Mouse (Mus musculus) MEL (cell line): ENCODE measurements around the gene Lmx1b. TPM values are rescaled to one million over a fixed set of nuclear protein-coding genes. Genes with fewer than 3 reads are reported as not detected.

Experiments
- DNase-seq: peaks from one replicate; pipeline ENCODE4 v3.0.0; 2011; ENCODE audit warnings: low read depth, low spot score
- H3K27ac ChIP-seq: 2 replicates; pipeline ENCODE4 v1.5.1; 2012; ENCODE audit warnings: low read depth, mild to moderate bottlenecking, control low read depth, low read length, moderate library complexity; ENCODE audit not compliant: control insufficient read depth
- H3K27me3 ChIP-seq, 2 experiments: fragments of 150-350 bp in 1 of 2; sonication (generic) in 1 of 2; 2 replicates each; pipeline ENCODE4 v1.6.1; 2012; ENCODE audit warnings: low read length in 2 of 2, mild to moderate bottlenecking in 2 of 2, improper control_type of control experiment in 1 of 2, moderate library complexity in 1 of 2; ENCODE audit not compliant: insufficient read depth in 2 of 2, control insufficient read depth in 1 of 2
- H3K36me3 ChIP-seq, 2 experiments: 2 replicates each; pipeline ENCODE4 v1.6.1; 2012 to 2014; ENCODE audit warnings: low read length in 2 of 2, improper control_type of control experiment in 1 of 2, inconsistent platforms in 1 of 2, mild to moderate bottlenecking in 1 of 2; ENCODE audit not compliant: insufficient read depth in 2 of 2, control insufficient read depth in 1 of 2
- H3K4me1 ChIP-seq, 2 experiments: fragments of 150-350 bp in 1 of 2; sonication (generic) in 1 of 2; 2 replicates each; pipeline ENCODE4 v1.6.1; 2012; ENCODE audit warnings: low read length in 2 of 2, improper control_type of control experiment in 1 of 2, mild to moderate bottlenecking in 1 of 2; ENCODE audit not compliant: insufficient read depth in 2 of 2, control insufficient read depth in 1 of 2
- H3K4me3 ChIP-seq, 2 experiments: fragments of 150-350 bp in 1 of 2; sonication (generic) in 1 of 2; 2 replicates each; pipeline ENCODE4 v1.5.1; 2012; ENCODE audit warnings: low read depth in 2 of 2, low read length in 2 of 2, mild to moderate bottlenecking in 2 of 2, moderate library complexity in 2 of 2, control low read depth in 1 of 2, improper control_type of control experiment in 1 of 2; ENCODE audit not compliant: control insufficient read depth in 1 of 2, insufficient read depth in 1 of 2
- H3K79me2 ChIP-seq: 2 replicates; pipeline ENCODE4 v1.6.1; 2012; ENCODE audit warnings: mild to moderate bottlenecking, low read length, moderate library complexity; ENCODE audit not compliant: control insufficient read depth, poor library complexity, insufficient read depth
- H3K9ac ChIP-seq: 2 replicates; pipeline ENCODE4 v1.6.1; 2012; ENCODE audit warnings: low read depth, mild to moderate bottlenecking, control low read depth, low read length, moderate library complexity; ENCODE audit not compliant: control insufficient read depth, poor library complexity, severe bottlenecking
- H3K9me3 ChIP-seq: fragments of 150-350 bp; sonication (generic); replicated peaks from 2 replicates; pipeline ENCODE4 v1.6.1; 2012; ENCODE audit warnings: mild to moderate bottlenecking, low read length, improper control_type of control experiment, moderate library complexity; ENCODE audit not compliant: insufficient read depth
- CHD1 ChIP-seq: IDR thresholded peaks from 2 replicates; pipeline ENCODE4 v1.6.1; 2012; ENCODE audit warnings: low read depth, mild to moderate bottlenecking, inconsistent platforms, low read length, improper control_type of control experiment
- CHD2 ChIP-seq: IDR thresholded peaks from 2 replicates; pipeline ENCODE4 v1.6.1; 2011; ENCODE audit warnings: low read length, improper control_type of control experiment
- E2F4 ChIP-seq: IDR thresholded peaks from 2 replicates; pipeline ENCODE4 v1.6.1; 2011; ENCODE audit warnings: low read depth, low read length, improper control_type of control experiment, borderline replicate concordance
- GABPA ChIP-seq: IDR thresholded peaks from 2 replicates; pipeline ENCODE4 v1.6.1; 2012; ENCODE audit warnings: low read depth, mild to moderate bottlenecking, inconsistent platforms, low read length, improper control_type of control experiment, moderate library complexity
- MAX ChIP-seq: IDR thresholded peaks from 2 replicates; pipeline ENCODE4 v1.6.1; 2011; ENCODE audit warnings: low read length, improper control_type of control experiment
- MAZ ChIP-seq: IDR thresholded peaks from 2 replicates; pipeline ENCODE4 v1.6.1; 2012; ENCODE audit warnings: low read depth, mild to moderate bottlenecking, inconsistent platforms, low read length, improper control_type of control experiment
- MEF2A ChIP-seq: IDR thresholded peaks from 2 replicates; pipeline ENCODE4 v1.6.1; 2014; ENCODE audit warnings: low read depth, mild to moderate bottlenecking, inconsistent platforms, low read length, improper control_type of control experiment; ENCODE audit not compliant: poor library complexity, insufficient replicate concordance, severe bottlenecking; ENCODE audit errors: extremely low read depth
- MYC ChIP-seq: IDR thresholded peaks from 2 replicates; pipeline ENCODE4 v1.6.1; 2011; ENCODE audit warnings: low read depth, mild to moderate bottlenecking, low read length, improper control_type of control experiment, moderate library complexity
- NRF1 ChIP-seq: IDR thresholded peaks from 2 replicates; pipeline ENCODE4 v1.6.1; 2014; ENCODE audit warnings: low read depth, mild to moderate bottlenecking, inconsistent platforms, low read length, improper control_type of control experiment, moderate library complexity; ENCODE audit not compliant: poor library complexity, insufficient read depth, severe bottlenecking
- POLR2A ChIP-seq, 2 experiments: IDR thresholded peaks; 2 replicates each; pipeline ENCODE4 v1.6.1; 2011 to 2012; ENCODE audit warnings: low read length in 2 of 2, mild to moderate bottlenecking in 2 of 2, control low read depth in 1 of 2, improper control_type of control experiment in 1 of 2, low read depth in 1 of 2, moderate library complexity in 1 of 2; ENCODE audit not compliant: control insufficient read depth in 1 of 2, insufficient read depth in 1 of 2, poor library complexity in 1 of 2
- POLR2AphosphoS5 ChIP-seq: IDR thresholded peaks from 2 replicates; pipeline ENCODE4 v1.6.1; 2012; ENCODE audit warnings: low read depth, borderline replicate concordance, mild to moderate bottlenecking, inconsistent platforms, low read length, moderate library complexity, mixed read lengths
- RAD21 ChIP-seq: IDR thresholded peaks from 2 replicates; pipeline ENCODE4 v1.6.1; 2011; ENCODE audit warnings: mild to moderate bottlenecking, low read depth, low read length, improper control_type of control experiment
- RCOR1 ChIP-seq: IDR thresholded peaks from 2 replicates; pipeline ENCODE4 v1.6.1; 2012; ENCODE audit warnings: low read depth, mild to moderate bottlenecking, inconsistent platforms, low read length, improper control_type of control experiment
- SIN3A ChIP-seq: IDR thresholded peaks from 2 replicates; pipeline ENCODE4 v1.6.1; 2012; ENCODE audit warnings: low read length, improper control_type of control experiment, inconsistent platforms
- UBTF ChIP-seq: IDR thresholded peaks from 2 replicates; pipeline ENCODE4 v1.6.1; 2012; ENCODE audit warnings: low read depth, mild to moderate bottlenecking, inconsistent platforms, low read length, improper control_type of control experiment, moderate library complexity, borderline replicate concordance; ENCODE audit not compliant: insufficient read depth
- ZKSCAN1 ChIP-seq: IDR thresholded peaks from 2 replicates; pipeline ENCODE4 v1.6.1; 2012; ENCODE audit warnings: low read depth, mild to moderate bottlenecking, inconsistent platforms, low read length, improper control_type of control experiment, moderate library complexity
- polyA plus RNA-seq, 2 experiments: library from polyadenylated mRNA; stranded (reverse) in 1 of 2; unstranded in 1 of 2; fragments of >175 nt in 1 of 2; fragments of >200 nt in 1 of 2; gene quantifications; 2 replicates each; pipeline versions ENCODE4 v1.2.1 to v1.2.4; 2012; ENCODE audit warnings: low replicate concordance in 2 of 2, low read depth in 1 of 2; ENCODE audit not compliant: insufficient read length in 2 of 2, insufficient read depth in 1 of 2, missing spikeins in 1 of 2
- total RNA-seq: library from RNA; depleted of rRNA; stranded (reverse); fragments of 300-350 nt; gene quantifications from 2 replicates; pipeline ENCODE4 v1.2.3, GENCODE M21; 2012

The Lmx1b gene
- total and polyA plus RNA-seq, 3 experiments: not detected

- no peak for TF ChIP-seq RCOR1
- TF ChIP-seq SIN3A: no peak
- TF ChIP-seq E2F4: no peak
- TF ChIP-seq GABPA: no peak
- TF ChIP-seq ZKSCAN1: no peak
- no peak for TF ChIP-seq MAX
- no peak for TF ChIP-seq MAZ
- TF ChIP-seq MEF2A: no peak
- no peak for TF ChIP-seq CHD1
- no peaks in the 10 kb centered on the region for H3K4me1 ChIP-seq
- no peak overlapping the region for H3K9ac ChIP-seq
- H3K27ac ChIP-seq: no peak overlapping the region
- H3K36me3 ChIP-seq: no peaks in the 10 kb centered on the region
- no peak for DNase-seq
- H3K9me3 ChIP-seq: no peaks in the 10 kb centered on the region
- no peak overlapping the region for H3K4me3 ChIP-seq
- no peaks in the 10 kb centered on the region for H3K79me2 ChIP-seq
- peaks cover 0 to 5% of the 10 kb centered on the region in 2 experiments; a peak in 2 of 4 replicates for H3K27me3 ChIP-seq
These were observed 3.0 kb downstream of the Lmx1b start for GRCm38 (mm10) chr2:33637288-33637687.

- no peak overlapping the region for H3K4me3 ChIP-seq
- TF ChIP-seq POLR2A (IDR thresholded peaks at IDR 0.05; ENCODE audit: control insufficient read depth in 1 of 2, insufficient read depth in 1 of 2, low read depth in 1 of 2, low read length in 2 of 2, poor library complexity in 1 of 2) (no peak), RCOR1 (no peak), E2F4 (no peak), UBTF (no peak), MYC (no peak), RAD21 (no peak), GABPA (no peak), POLR2AphosphoS5 (no peak), NRF1 (no peak), ZKSCAN1 (no peak), CHD2 (no peak)
- TF ChIP-seq, all 39 proteins: peak for 0
- Histone ChIP-seq H3K36me3 (no peaks in the 10 kb centered on the region), H3K79me2 (no peaks in the 10 kb centered on the region), H3K27ac (no peak overlapping the region), H3K27me3 (peaks cover 0 to 5% of the 10 kb centered on the region in 2 experiments; a peak in 2 of 4 replicates), H3K9ac (no peak overlapping the region), H3K9me3 (no peaks in the 10 kb centered on the region), H3K4me1 (no peaks in the 10 kb centered on the region)
- no peak for DNase-seq
These were observed 3.6 kb downstream of the Lmx1b start for GRCm38 (mm10) chr2:33636628-33637188.
